In genomic region chr11:88528522-88529101, GRCm38 (mm10) we compare ENCODE assay signal across 7 mouse cellular contexts.
DNase-seq lines count a peak whose midpoint lies in the region; ATAC-seq and TF ChIP-seq lines count a peak whose summit lies in the region.

No protein-coding gene starts in this region.

- no peaks in the 10 kb centered on the region for H3K79me2 ChIP-seq in heart, adult 2 months (replicated peaks; ENCODE audit: control insufficient read depth, insufficient read depth, low read length)

- intact Hi-C loops in heart, adult 2 months (cut with DNase I): no loop called here

- no peak for TF ChIP-seq POLR2A in heart, adult 2 months (IDR thresholded peaks at IDR 0.05; ENCODE audit: insufficient read depth, low read depth, low read length)

- TF ChIP-seq CTCF in heart, adult 2 months (IDR thresholded peaks at IDR 0.05): no peak

- H3K4me1 ChIP-seq in heart, adult 2 months (ENCODE audit: control insufficient read depth, insufficient read depth, low read length): peaks cover 39% of the 10 kb centered on the region

- peak; percentile 66 for DNase-seq in embryo, embryonic 11 days
- DNase-seq in heart, adult 2 months: peak; percentile 59 to 65
- peak; percentile 62 for DNase-seq in kidney, adult 11 months
- DNase-seq in lung, postnatal 4 days: peak; percentile 44 to 71
- DNase-seq in frontal cortex, postnatal 25 days (ENCODE audit: low spot score in 2 of 2): no peak
- DNase-seq in adrenal gland, postnatal 36 days: no peak

- 20% methylated on average over 8 of the region's 8 CpGs for WGBS in heart, adult 2 months

- 0 out of 2 replicates have a peak, but pooled peaks have one; percentile 36 for TF ChIP-seq EP300 in heart, adult 2 months (IDR thresholded peaks at IDR 0.05; ENCODE audit: insufficient read depth, low read depth, low read length)

- ATAC-seq in inflammation-experienced regulatory T-cells, adult 6 months: no peak

- H3K27me3 ChIP-seq in heart, adult 2 months (ENCODE audit: control insufficient read depth, insufficient read depth, low read length): no peaks in the 10 kb centered on the region

- peaks cover 25% of the 10 kb centered on the region for H3K36me3 ChIP-seq in heart, adult 2 months (ENCODE audit: control insufficient read depth, insufficient read depth, low read length)

- peak overlapping the region; percentile 49 for H3K27ac ChIP-seq in heart, adult 2 months

- H3K9ac ChIP-seq in heart, adult 2 months (ENCODE audit: low read depth, low read length): no peak overlapping the region

- no peak overlapping the region for H3K4me3 ChIP-seq in heart, adult 2 months

Comparison
In these comparisons a context has a peak if more than half of its experiments do, and no peak if none do; other contexts are left out.
1. DNase-seq: peak in embryo, embryonic 11 days (single experiment), heart, adult 2 months (2 of 2), kidney, adult 11 months (single experiment) and lung, postnatal 4 days (2 of 2); none in frontal cortex, postnatal 25 days (0 of 2) and adrenal gland, postnatal 36 days (0 of 2).